Mouse (Mus musculus) left cerebral cortex, postnatal 10 days (tissue): ENCODE measurements around the gene Nktr. TPM values are rescaled to one million over a fixed set of nuclear protein-coding genes. Genes with fewer than 3 reads are reported as not detected.
A peak's percentile ranks its signal among the peaks of the same experiment; 100 is the strongest.

Experiments
- DNase-seq, 2 experiments: peaks; one replicate each; pipeline ENCODE4 v3.0.0; 2021 to 2022; ENCODE audit warnings: low spot score in 2 of 2, mixed read lengths in 1 of 2; ENCODE audit errors: extremely low spot score in 1 of 2
- intact Hi-C: fragments of 180-260 bp; cut with DNase I; formaldehyde crosslinking; loops from one replicate; pipeline ENCODE4 v1.15.1; 2025
- total RNA-seq, 2 experiments: library from RNA; stranded (reverse); gene quantifications; 2 replicates each; pipeline ENCODE4 v1.2.3; 2021

Gene Nktr
- total RNA-seq, 2 experiments from 2014 or later: 112 to 119 TPM

DNA sequence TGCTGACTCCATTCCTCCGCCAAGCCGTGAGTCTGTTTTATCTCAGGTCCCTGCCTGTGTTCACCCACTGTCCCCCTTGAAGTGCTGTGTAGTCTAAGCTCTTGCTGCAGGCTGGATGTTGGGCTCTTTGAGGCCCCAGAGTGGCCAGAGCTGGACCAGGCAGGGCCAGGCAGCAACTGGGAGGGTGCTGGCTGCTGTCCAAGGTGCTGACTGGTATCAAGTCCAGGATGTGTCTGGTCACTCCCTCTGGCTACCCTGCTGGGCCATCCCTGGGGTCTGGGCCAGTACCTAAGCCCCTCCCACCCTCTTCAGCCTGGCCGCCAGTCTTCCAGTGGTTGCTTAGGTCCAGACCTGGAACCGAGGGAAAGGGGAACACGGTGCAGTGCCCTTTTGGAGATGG, 72.2 kb downstream of the Nktr start:
- intact Hi-C loops: no loop called here
- DNase-seq: peak in 1 of 2 experiments; percentile 88

DNA sequence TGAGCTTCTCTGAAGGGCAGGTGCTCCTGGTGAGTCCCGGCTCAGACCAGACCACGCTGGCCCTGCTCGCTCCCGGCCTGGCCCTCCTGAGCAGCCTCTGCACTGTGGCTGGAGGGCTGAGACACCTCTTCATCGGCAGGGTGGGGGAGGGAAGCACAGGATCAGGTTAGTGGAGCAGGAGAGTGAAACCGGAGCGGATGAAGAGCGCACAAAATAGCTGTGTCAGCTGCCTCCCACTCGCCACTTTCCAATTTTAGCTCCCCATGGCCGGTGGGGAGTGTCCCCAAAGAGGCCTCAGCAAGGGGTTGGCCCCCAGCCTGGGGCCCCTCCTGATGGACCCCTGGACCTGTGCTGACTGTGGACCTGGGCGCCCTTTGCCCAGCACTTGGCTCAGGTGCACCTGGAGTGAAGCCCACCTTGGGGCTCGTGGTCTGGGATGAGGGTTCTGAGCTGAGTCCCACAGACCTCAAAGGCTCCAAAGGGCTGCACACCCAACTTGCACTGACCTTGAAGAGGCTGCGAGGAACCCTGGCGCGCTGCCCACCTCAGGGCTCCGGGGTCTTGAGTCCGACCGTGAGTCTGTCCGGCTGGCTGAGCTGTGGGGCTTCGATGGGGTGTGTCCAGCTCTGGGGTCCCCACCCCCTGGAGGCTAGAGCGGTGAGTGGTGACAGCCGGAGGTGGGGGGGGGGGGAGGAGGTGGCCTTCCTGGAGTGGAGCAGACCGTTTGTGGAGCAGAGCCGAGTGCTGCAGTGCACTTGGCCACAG, 73.0 kb downstream of the Nktr start, which contains the start of gene Hhatl:
Hhatl (minus strand) TSS at position 751 of the 765 bp plus-strand sequence.
- intact Hi-C loops: no loop called here
- DNase-seq: peak in 1 of 2 experiments; percentile 64

DNA sequence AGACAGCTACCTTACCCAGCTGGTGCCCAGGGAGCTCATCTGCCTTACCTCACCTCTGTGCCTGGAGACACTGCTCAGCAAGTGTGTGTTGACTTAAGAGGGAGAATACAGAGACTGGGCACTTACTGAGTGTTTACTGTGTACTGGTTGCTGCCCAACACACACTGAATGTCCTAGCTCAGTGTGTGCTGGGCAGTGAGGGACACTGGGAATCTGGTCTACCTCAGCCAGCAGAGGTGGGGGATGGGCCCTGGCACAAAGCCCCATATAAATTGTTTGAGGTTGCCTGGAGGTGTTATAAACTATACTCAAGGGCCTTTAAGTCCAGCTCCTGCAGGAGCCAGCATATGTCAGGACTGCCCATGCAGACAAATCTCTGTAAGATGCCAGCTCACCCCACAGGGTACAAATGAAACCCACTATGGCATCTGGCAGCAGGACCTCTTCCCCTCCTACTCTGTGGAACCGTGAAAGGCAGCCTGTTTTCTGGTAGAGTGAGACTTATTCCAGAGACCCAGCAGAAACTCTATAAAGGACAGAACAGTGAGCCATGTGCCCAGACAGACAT, 76.1 kb downstream of the Nktr start:
- DNase-seq: no peak
- intact Hi-C loops: no loop called here

DNA sequence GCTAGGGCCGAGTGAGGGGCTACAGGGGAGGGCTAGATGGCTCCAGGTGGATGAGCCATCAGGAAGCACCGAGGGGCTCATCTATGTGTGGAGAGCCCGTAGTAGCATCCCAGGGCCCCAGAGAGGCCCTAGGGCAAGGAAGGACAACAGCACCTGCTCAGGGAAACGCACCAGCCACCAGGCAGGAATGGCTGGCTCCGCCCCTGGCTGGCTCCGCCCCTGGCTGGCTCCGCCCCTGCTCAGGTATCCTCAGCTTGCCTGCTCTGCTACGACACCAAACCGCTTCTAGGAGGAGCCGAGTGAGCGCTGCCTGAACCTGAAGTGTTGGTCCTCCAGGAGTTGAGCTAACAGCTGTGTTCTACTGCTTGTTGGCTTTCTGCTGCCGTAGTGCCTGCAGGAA, 78.8 kb downstream of the Nktr start:
- peak in 1 of 2 experiments; percentile 24 for DNase-seq
- intact Hi-C loops: no loop called here

DNA sequence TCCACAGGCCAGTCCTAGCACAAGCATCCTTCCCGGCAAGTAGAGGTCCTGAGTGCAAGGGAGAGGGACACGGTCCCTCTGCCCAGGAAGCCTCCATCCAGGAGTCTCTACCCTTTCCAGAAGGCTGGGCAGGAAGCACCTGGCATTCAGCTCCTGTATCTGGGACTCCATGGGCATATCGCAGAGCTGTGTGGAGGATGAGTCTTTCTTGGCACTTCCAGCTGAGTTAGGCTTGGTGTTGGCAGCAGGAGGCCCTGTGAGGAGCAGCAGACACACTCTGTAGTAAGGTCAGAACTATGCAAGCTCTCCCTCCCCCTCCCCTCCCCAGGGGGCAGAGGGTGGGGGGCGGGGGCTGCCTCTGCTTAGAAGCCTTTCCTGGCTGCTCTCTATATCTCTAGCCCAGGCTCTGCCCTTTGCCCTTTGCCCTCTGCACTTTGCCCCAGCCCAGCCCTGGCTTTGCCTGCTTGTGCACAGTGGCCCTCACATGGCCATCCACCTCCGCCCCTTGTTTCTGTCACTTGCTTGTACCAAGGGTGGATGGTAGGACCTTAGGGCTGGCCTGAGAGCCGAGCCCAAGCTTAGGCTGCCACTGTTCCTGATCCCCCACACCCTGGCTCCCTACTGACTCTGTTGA, 80.0 kb downstream of the Nktr start:
- DNase-seq: peak in 1 of 2 experiments; percentile 26
- intact Hi-C loops: no loop called here

DNA sequence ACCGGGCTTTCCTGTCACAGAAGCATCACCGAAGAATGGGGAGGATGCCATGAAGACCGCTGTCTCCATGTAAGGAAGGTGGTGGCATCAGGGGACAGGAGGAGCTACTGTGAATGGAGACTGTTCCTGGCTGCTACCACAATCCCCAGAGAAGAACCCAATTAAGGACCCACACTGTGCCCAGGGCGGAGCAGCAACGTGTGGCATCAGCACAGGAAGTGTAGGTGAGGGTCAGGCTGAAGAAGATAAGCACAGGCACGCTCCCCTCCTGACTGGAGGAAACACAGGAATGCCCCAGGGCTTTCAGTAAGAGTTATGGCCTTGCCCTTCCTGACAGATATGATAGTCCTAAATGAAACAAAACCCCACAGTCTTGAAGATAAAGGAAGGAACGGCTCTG, 83.8 kb downstream of the Nktr start:
- no peak for DNase-seq
- intact Hi-C loops: no loop called here

Other genes starting within 250 kb of the Nktr start
- gene Cck, start 223.5 kb upstream of the Nktr start, total RNA-seq: 100 to 1,000 TPM; 377 to 421 TPM
- under 1 TPM; 0.87 to 0.97 TPM for gene Lyzl4, start 77.1 kb upstream of the Nktr start, total RNA-seq
- 10 to 100 TPM; 11.8 TPM for gene Vipr1, start 76.5 kb upstream of the Nktr start, total RNA-seq
- gene Sec22c, start 13.7 kb upstream of the Nktr start, total RNA-seq: 10 to 100 TPM; 32.5 to 33.0 TPM
- 10 to 100 TPM; 76.4 to 94.9 TPM for gene Ss18l2, start 8.8 kb upstream of the Nktr start, total RNA-seq
- 100 to 1,000 TPM; 105 to 110 TPM for gene Zfp651, start 40.2 kb downstream of the Nktr start, total RNA-seq
- gene Klhl40, start 58.4 kb downstream of the Nktr start, total RNA-seq: 1 to 10 TPM; 3.3 to 3.5 TPM
- gene Hhatl, start 73.3 kb downstream of the Nktr start, total RNA-seq: 1 to 10 TPM; 3.8 TPM
- 1 to 10 TPM; 9.0 to 9.3 TPM for gene Ccdc13, start 120.3 kb downstream of the Nktr start, total RNA-seq
- gene Higd1a, start 139.2 kb downstream of the Nktr start, total RNA-seq: 10 to 100 TPM; 97.0 to 99.0 TPM
- gene Ackr2, start 179.2 kb downstream of the Nktr start, total RNA-seq: 1 to 10 TPM; 3.6 to 4.2 TPM
- not detected for gene Cyp8b1, start 197.1 kb downstream of the Nktr start, total RNA-seq
- 1 to 10 TPM; 3.2 to 4.4 TPM for gene Fam198a, start 231.8 kb downstream of the Nktr start, total RNA-seq